Mouse (Mus musculus) kidney, postnatal 0 days (tissue): ENCODE measurements around the gene Sipa1l3. TPM values are rescaled to one million over a fixed set of nuclear protein-coding genes. Genes with fewer than 3 reads are reported as not detected.
A peak's percentile ranks its signal among the peaks of the same experiment; 100 is the strongest.

ENCODE experiments used
- ATAC-seq: fragments of 200-750 bp; cut with Nextera tagmentation; replicated peaks from 2 replicates; pipeline ENCODE4 v1.8.0; 2017; ENCODE audit warnings: low read depth, moderate number of reproducible peaks, moderate TSS enrichment, moderate library complexity; ENCODE audit not compliant: low FRiP score
- DNase-seq: peaks from one replicate; pipeline ENCODE4 v3.0.0-alpha.2; 2016; ENCODE audit warnings: low spot score
- H3K27ac ChIP-seq: fragments of 300-500 bp; sonication (generic); 2 replicates; pipeline ENCODE4 v1.5.1; 2014; ENCODE audit warnings: mild to moderate bottlenecking
- H3K27me3 ChIP-seq: fragments of 300-500 bp; sonication (generic); 2 replicates; pipeline ENCODE4 v1.6.1; 2014; ENCODE audit warnings: low read length, mixed read lengths; ENCODE audit not compliant: insufficient read depth
- H3K36me3 ChIP-seq: fragments of 300-500 bp; sonication (generic); 2 replicates; pipeline ENCODE4 v1.6.1; 2014; ENCODE audit warnings: low read length, mixed read lengths; ENCODE audit not compliant: insufficient read depth
- H3K4me1 ChIP-seq: fragments of 300-500 bp; sonication (generic); replicated peaks from 2 replicates; pipeline ENCODE4 v1.6.1; 2014; ENCODE audit warnings: antibody characterized with exemption, low read length, mixed read lengths; ENCODE audit not compliant: insufficient read depth
- H3K4me2 ChIP-seq: fragments of 300-500 bp; sonication (generic); 2 replicates; pipeline ENCODE4 v1.6.1; 2014; ENCODE audit warnings: mild to moderate bottlenecking, low read length, moderate library complexity, mixed read lengths
- H3K4me3 ChIP-seq: fragments of 300-500 bp; sonication (generic); replicated peaks from 2 replicates; pipeline ENCODE4 v1.5.1; 2014; ENCODE audit warnings: low read depth, low read length
- H3K9ac ChIP-seq: fragments of 300-500 bp; sonication (generic); 2 replicates; pipeline ENCODE4 v1.6.1; 2014; ENCODE audit warnings: low read depth, low read length
- H3K9me3 ChIP-seq: fragments of 300-500 bp; sonication (generic); replicated peaks from 2 replicates; pipeline ENCODE4 v1.6.1; 2016; ENCODE audit warnings: low read length, inconsistent platforms, mixed read lengths
- CTCF ChIP-seq: IDR thresholded peaks from 2 replicates; pipeline ENCODE4 v1.5.1; 2016; ENCODE audit warnings: antibody characterized with exemption, low read depth, mild to moderate bottlenecking, moderate library complexity
- WGBS: fragments of 180-500 bp; shearing (Covaris S2); extraction: QIAGEN DNeasy Blood & Tissue Kit; methylation state at CpG from one replicate; pipeline ENCODE4 v1.1.7; 2014; 5-methylcytosine and 5-hydroxymethylcytosine counted together
- polyA plus RNA-seq: library from polyadenylated mRNA; unstranded; fragments of >200 nt; fragmentation: Nextera tagmentation; extraction: Ambion mirVana; gene quantifications from 2 replicates; pipeline ENCODE4 v1.2.1, GENCODE M21; 2015

Sipa1l3 gene
- polyA plus RNA-seq, 1 experiment from 2014 or later: 8.3 TPM

GRCm38 (mm10) chr7:29385791-29386190, 132.7 kb downstream of the Sipa1l3 start:
- no peak overlapping the region for H3K27ac ChIP-seq
- no peaks in the 10 kb centered on the region for H3K4me1 ChIP-seq
- H3K9ac ChIP-seq: no peak overlapping the region
- DNase-seq (no peak), ATAC-seq (no peak)
- H3K27me3 ChIP-seq: no peaks in the 10 kb centered on the region
- 90% methylated on average over 10 of the region's 10 CpGs for WGBS
- no peak overlapping the region for H3K4me2 ChIP-seq
- H3K36me3 ChIP-seq: peaks cover 21% of the 10 kb centered on the region; the same call in 1 of the 2 replicates
- TF ChIP-seq CTCF: no peak
- H3K9me3 ChIP-seq: no peaks in the 10 kb centered on the region
- no peak overlapping the region for H3K4me3 ChIP-seq

- Histone ChIP-seq H3K36me3 (peaks cover 21% of the 10 kb centered on the region; the same call in 1 of the 2 replicates), H3K4me2 (no peak overlapping the region), H3K27ac (no peak overlapping the region), H3K27me3 (no peaks in the 10 kb centered on the region), H3K9ac (no peak overlapping the region), H3K9me3 (no peaks in the 10 kb centered on the region), H3K4me3 (no peak overlapping the region), H3K4me1 (no peaks in the 10 kb centered on the region)
- TF ChIP-seq CTCF: peak; percentile 99
- DNase-seq (peak; percentile 92), ATAC-seq (peak; percentile 80; the same call in 1 of the 2 replicates)
- 25% methylated on average over 10 of the region's 10 CpGs for WGBS
Observed at GRCm38 (mm10) chr7:29383255-29383654, 135.2 kb downstream of the Sipa1l3 start.

GRCm38 (mm10) chr7:29381466-29382040, 136.9 kb downstream of the Sipa1l3 start:
- Histone ChIP-seq H3K36me3 (peaks cover 12% of the 10 kb centered on the region), H3K27me3 (no peaks in the 10 kb centered on the region), H3K27ac (no peak overlapping the region), H3K9me3 (no peaks in the 10 kb centered on the region), H3K4me2 (no peak overlapping the region), H3K9ac (no peak overlapping the region), H3K4me3 (no peak overlapping the region), H3K4me1 (no peaks in the 10 kb centered on the region)
- ATAC-seq (no peak), DNase-seq (no peak)
- WGBS: 93% methylated on average over 7 of the region's 7 CpGs
- TF ChIP-seq CTCF: no peak

GRCm38 (mm10) chr7:29374054-29374453, 144.4 kb downstream of the Sipa1l3 start:
- 78% methylated on average over 6 of the region's 6 CpGs for WGBS
- Histone ChIP-seq H3K4me1 (no peaks in the 10 kb centered on the region), H3K4me3 (no peak overlapping the region), H3K27me3 (no peaks in the 10 kb centered on the region), H3K36me3 (peaks cover 10% of the 10 kb centered on the region), H3K27ac (no peak overlapping the region), H3K9me3 (no peaks in the 10 kb centered on the region), H3K9ac (no peak overlapping the region), H3K4me2 (no peak overlapping the region)
- no peak for DNase-seq
- no peak for ATAC-seq
- no peak for TF ChIP-seq CTCF

GRCm38 (mm10) chr7:29372123-29372522, 146.3 kb downstream of the Sipa1l3 start:
- whole genome bisulfite sequencing: 85% methylated on average over 5 of the region's 5 CpGs
- no peaks in the 10 kb centered on the region for H3K9me3 ChIP-seq
- 0 out of 2 replicates have a peak, but pooled peaks cover 4% of the 10 kb centered on the region for H3K36me3 ChIP-seq

DNA sequence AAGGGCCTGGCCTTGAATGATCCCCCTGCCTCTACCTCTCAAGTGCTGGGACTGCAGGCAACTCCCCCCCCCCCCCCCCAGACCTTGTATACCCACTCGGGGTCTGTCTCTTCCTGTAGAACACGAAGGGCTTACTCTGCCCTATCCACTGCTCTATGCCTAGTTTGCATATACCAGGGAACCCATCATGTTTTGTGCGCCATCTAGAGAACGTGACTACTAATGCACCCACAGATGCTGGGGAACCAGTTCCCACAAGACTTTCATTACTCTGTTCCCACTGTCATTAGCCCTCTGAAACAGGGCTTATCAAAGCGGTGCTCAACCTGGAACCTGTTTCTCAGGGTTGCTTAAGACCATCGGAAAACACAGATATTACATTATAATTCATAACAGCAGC, 148.4 kb downstream of the Sipa1l3 start:
- Histone ChIP-seq H3K27ac (no peak overlapping the region), H3K9me3 (no peaks in the 10 kb centered on the region), H3K4me2 (no peak overlapping the region), H3K4me3 (no peak overlapping the region), H3K36me3 (0 out of 2 replicates have a peak, but pooled peaks cover 4% of the 10 kb centered on the region), H3K4me1 (no peaks in the 10 kb centered on the region), H3K9ac (no peak overlapping the region), H3K27me3 (no peaks in the 10 kb centered on the region)
- DNase-seq (no peak), ATAC-seq (no peak)
- peak; percentile 28; the same call in 1 of the 2 replicates for TF ChIP-seq CTCF
- 78% methylated on average over 6 of the region's 6 CpGs for WGBS

More at GRCm38 (mm10) chr7:29372123-29372522, 146.3 kb downstream of the Sipa1l3 start:
- TF ChIP-seq CTCF: no peak
- ATAC-seq (no peak), DNase-seq (no peak)
- Histone ChIP-seq H3K4me1 (no peaks in the 10 kb centered on the region), H3K27ac (no peak overlapping the region), H3K27me3 (no peaks in the 10 kb centered on the region), H3K4me2 (no peak overlapping the region), H3K9ac (no peak overlapping the region), H3K4me3 (no peak overlapping the region)

- ATAC-seq: no peak
- no peaks in the 10 kb centered on the region for H3K27me3 ChIP-seq
- no peak overlapping the region for H3K4me2 ChIP-seq
- WGBS: 42% methylated on average over 5 of the region's 5 CpGs
- H3K27ac ChIP-seq: no peak overlapping the region
- peaks cover 14% of the 10 kb centered on the region; the same call in 1 of the 2 replicates for H3K36me3 ChIP-seq
- H3K4me3 ChIP-seq: no peak overlapping the region
- TF ChIP-seq CTCF: no peak
- no peaks in the 10 kb centered on the region for H3K4me1 ChIP-seq
- H3K9ac ChIP-seq: no peak overlapping the region
- H3K9me3 ChIP-seq: no peaks in the 10 kb centered on the region
- no peak for DNase-seq
Observed at GRCm38 (mm10) chr7:29368004-29368320, 150.5 kb downstream of the Sipa1l3 start.
